Mouse (Mus musculus): ENCODE measurements at regions not wholly inside any gene's neighbourhood (a gene's known extent, or its start where the extent isn't known, plus 50 kb on each side); places are given as distances from the start of the nearest gene placed in this dataset.

DNA sequence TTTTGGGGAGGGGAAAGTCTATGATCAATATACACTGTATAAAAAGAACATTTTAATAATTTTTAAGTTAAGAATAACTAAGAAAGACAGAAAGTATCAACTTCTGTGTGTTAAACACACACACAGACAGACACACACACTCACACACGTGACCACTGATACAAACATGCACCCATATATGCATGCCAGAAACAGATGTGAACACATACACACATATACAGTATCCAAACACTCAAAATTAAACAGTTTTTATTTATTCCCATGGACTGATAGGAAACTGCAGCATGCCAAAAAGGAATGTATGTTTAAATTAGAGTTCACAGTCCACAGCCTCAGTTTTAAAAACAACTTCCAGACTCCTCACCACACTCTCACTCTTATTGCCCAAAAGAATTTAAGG is 203.4 kb upstream of the Tbl1x start:
- no peak for TF ChIP-seq POLR2A (IDR thresholded peaks at IDR 0.05; ENCODE audit: insufficient read depth, low read depth, low read length)
- no peak for TF ChIP-seq CTCF (IDR thresholded peaks at IDR 0.05; ENCODE audit: insufficient read depth, low read depth, low read length)
- Histone ChIP-seq H3K27ac (ENCODE audit: insufficient read depth, low read depth, low read length) (no peak overlapping the region), H3K4me3 (ENCODE audit: insufficient read depth, low read depth, low read length) (no peak overlapping the region), H3K4me1 (ENCODE audit: control insufficient read depth, insufficient read depth, low read length) (no peaks in the 10 kb centered on the region)
- WGBS, result 71% methylated on average over 1 of the region's 1 CpGs

DNA sequence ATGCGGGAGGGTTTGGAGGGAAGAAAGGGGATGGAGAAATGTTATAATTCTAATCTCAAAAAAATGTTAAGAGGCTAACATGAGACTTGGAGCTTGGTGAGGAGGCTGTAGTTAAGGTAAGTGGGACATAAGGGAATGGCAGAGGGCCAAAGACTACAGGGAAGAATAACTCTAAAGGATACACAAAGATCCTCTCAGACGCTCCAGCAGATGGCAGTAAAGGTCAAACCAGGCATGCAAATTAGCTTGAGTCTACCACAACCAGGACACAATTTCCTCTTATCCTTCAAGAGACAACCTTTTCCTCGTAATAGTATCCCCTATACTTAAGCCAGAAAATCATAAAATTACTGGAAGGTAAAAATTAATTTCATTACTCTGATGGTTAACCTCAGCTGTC is 196.4 kb upstream of the Tbl1x start:
- no peak for TF ChIP-seq POLR2A (IDR thresholded peaks at IDR 0.05; ENCODE audit: insufficient read depth, low read depth, low read length)
- no peak for TF ChIP-seq CTCF (IDR thresholded peaks at IDR 0.05; ENCODE audit: insufficient read depth, low read depth, low read length)
- WGBS, result 54% methylated on average over 3 of the region's 3 CpGs

DNA sequence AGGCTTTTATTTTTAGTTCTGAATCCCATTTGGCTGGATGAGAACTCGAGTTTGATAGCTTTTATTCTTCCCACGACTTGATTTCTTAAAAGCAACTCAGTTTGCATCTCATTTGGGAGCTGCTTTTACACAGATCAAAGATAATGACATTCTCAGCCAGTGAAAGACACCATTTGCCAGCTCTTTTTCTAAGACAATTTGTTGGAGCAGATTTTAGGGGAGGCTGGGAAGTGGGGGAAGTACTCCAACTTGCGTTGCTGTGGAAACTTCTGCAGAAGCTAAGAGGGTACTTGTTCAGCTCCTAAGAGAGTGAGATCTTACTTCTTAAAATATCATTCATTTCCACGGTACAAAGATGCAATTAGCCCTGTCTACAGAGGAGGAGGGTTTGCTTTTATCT is 187.2 kb upstream of the Tbl1x start:
- Histone ChIP-seq H3K4me1 (ENCODE audit: control insufficient read depth, insufficient read depth, low read length) (no peaks in the 10 kb centered on the region), H3K27ac (ENCODE audit: insufficient read depth, low read depth, low read length) (no peak overlapping the region), H3K4me3 (ENCODE audit: insufficient read depth, low read depth, low read length) (no peak overlapping the region)
- no peak for TF ChIP-seq POLR2A (IDR thresholded peaks at IDR 0.05; ENCODE audit: insufficient read depth, low read depth, low read length)
- TF ChIP-seq CTCF (IDR thresholded peaks at IDR 0.05; ENCODE audit: insufficient read depth, low read depth, low read length), result no peak
- 11% methylated on average over 4 of the region's 4 CpGs for WGBS

More for the DNA sequence above, 196.4 kb upstream of the Tbl1x start:
- Histone ChIP-seq H3K4me3 (ENCODE audit: insufficient read depth, low read depth, low read length) (no peak overlapping the region), H3K27ac (ENCODE audit: insufficient read depth, low read depth, low read length) (no peak overlapping the region), H3K4me1 (ENCODE audit: control insufficient read depth, insufficient read depth, low read length) (no peaks in the 10 kb centered on the region)

DNA sequence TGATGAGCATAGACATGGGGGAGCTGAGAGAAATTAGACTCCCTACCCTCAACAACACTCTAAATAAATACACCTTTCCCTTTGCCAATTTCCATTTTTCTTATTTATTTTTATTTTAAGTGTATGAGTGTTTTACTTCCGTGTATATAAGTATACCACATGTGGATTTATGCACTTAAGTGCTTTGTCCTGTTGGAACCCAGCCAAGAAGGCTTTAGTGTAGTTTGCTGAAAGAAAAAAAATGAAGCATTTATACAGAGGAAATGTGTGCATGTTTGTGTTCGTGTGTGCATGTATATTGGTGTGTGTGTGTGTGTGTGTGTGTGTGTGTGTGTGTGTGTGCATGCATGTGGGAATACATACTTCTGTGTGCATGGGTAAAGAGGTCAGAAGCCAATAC is 157.6 kb upstream of the Tbl1x start:
- no peak overlapping the region for H3K4me3 ChIP-seq (ENCODE audit: insufficient read depth, low read depth, low read length)
- WGBS, result 43% methylated on average over 2 of the region's 2 CpGs
- no peak for TF ChIP-seq CTCF (IDR thresholded peaks at IDR 0.05; ENCODE audit: insufficient read depth, low read depth, low read length)
- no peak for TF ChIP-seq POLR2A (IDR thresholded peaks at IDR 0.05; ENCODE audit: insufficient read depth, low read depth, low read length)
- no peaks in the 10 kb centered on the region for H3K4me1 ChIP-seq (ENCODE audit: control insufficient read depth, insufficient read depth, low read length)
- H3K27ac ChIP-seq (ENCODE audit: insufficient read depth, low read depth, low read length), result no peak overlapping the region

DNA sequence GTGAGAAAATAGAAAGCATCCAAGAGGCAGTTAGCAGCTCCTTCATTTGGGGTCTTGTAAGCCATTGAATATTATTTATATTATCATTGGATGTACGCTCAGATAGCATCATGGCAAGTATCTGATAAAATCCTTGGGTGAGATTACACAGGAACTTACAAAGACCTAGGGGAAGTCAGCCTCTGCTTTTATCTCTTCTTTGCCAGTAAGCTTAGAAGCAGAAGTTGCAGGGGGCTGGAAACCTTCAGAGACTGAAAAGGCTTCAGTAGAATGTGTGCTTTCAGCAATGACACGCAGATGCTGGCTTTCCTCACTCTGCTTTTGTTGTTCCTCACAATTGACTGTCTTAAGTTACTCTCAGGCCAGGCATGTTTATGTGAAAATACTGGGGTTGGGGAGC is 150.3 kb upstream of the Tbl1x start:
- no peak for TF ChIP-seq POLR2A (IDR thresholded peaks at IDR 0.05; ENCODE audit: insufficient read depth, low read depth, low read length)
- no peak for TF ChIP-seq CTCF (IDR thresholded peaks at IDR 0.05; ENCODE audit: insufficient read depth, low read depth, low read length)
- Histone ChIP-seq H3K27ac (ENCODE audit: insufficient read depth, low read depth, low read length) (no peak overlapping the region), H3K4me1 (ENCODE audit: control insufficient read depth, insufficient read depth, low read length) (no peaks in the 10 kb centered on the region), H3K4me3 (ENCODE audit: insufficient read depth, low read depth, low read length) (no peak overlapping the region)
- WGBS, result 59% methylated on average over 2 of the region's 2 CpGs

DNA sequence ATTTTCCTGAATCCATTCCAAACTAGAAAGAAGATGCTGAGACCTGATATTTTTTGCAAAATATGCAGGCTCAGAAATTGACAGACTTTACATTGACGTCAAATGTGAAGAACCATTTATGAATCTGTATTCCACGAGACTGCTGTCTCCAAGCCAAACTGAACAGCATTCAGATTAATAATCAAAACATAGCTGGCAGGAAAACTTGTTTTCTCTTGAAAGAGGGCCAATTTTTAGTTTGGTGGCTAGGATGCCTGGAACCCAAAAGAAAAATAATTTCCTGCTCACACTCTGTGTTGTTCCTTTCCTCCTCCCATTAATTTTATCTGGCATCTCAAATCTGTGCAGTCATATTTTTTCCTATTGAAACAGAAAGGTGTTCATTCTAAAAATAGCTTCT is 149.7 kb upstream of the Tbl1x start:
- no peak overlapping the region for H3K4me3 ChIP-seq (ENCODE audit: insufficient read depth, low read depth, low read length)
- 63% methylated on average over 2 of the region's 2 CpGs for WGBS
- TF ChIP-seq POLR2A (IDR thresholded peaks at IDR 0.05; ENCODE audit: insufficient read depth, low read depth, low read length) (no peak), CTCF (IDR thresholded peaks at IDR 0.05; ENCODE audit: insufficient read depth, low read depth, low read length) (no peak)
- no peaks in the 10 kb centered on the region for H3K4me1 ChIP-seq (ENCODE audit: control insufficient read depth, insufficient read depth, low read length)
- no peak overlapping the region for H3K27ac ChIP-seq (ENCODE audit: insufficient read depth, low read depth, low read length)

DNA sequence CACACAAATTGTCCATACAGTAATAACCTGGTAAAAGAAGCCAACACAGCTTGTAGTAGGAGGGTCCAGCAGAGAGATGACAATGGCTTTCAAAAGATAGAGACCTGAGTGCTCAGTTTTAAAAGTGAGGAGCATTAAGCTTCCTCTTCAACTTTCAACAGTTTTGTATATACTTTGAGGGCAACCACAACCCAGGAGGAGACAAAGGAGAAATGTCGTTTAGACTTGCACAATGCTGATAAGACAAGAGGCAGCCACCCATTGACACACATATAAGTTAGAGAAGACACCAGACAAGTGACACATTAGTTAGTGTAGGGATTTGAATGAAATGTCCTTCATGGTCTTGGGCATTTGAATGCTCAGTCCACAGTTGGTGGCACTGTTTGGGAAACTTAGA is 147.2 kb upstream of the Tbl1x start:
- Histone ChIP-seq H3K4me3 (ENCODE audit: insufficient read depth, low read depth, low read length) (no peak overlapping the region), H3K27ac (ENCODE audit: insufficient read depth, low read depth, low read length) (no peak overlapping the region), H3K4me1 (ENCODE audit: control insufficient read depth, insufficient read depth, low read length) (no peaks in the 10 kb centered on the region)
- no peak for TF ChIP-seq POLR2A (IDR thresholded peaks at IDR 0.05; ENCODE audit: insufficient read depth, low read depth, low read length)
- no peak for TF ChIP-seq CTCF (IDR thresholded peaks at IDR 0.05; ENCODE audit: insufficient read depth, low read depth, low read length)
- 78% methylated on average over 1 of the region's 1 CpGs for WGBS

DNA sequence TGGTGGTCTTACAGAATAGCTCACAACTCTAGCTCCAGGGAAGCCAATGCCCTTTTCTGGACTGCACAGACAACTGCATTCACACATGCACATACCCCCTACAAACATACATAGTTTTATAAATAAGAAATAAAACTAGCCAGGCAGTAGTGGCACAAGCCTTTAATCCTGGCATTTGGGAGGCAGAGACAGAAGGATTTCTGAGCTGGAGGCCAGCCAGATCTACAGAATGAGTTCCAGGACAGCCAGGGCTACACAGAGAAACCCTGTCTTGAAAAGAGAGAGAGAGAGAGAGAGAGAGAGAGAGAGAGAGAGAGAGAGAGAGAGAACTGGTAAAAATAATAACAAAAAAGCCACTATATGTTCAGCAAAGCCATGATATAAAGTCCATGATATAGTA is 143.5 kb upstream of the Tbl1x start:
- H3K4me1 ChIP-seq (ENCODE audit: control insufficient read depth, insufficient read depth, low read length), result no peaks in the 10 kb centered on the region
- no peak overlapping the region for H3K27ac ChIP-seq (ENCODE audit: insufficient read depth, low read depth, low read length)
- TF ChIP-seq POLR2A (IDR thresholded peaks at IDR 0.05; ENCODE audit: insufficient read depth, low read depth, low read length), result no peak
- no peak for TF ChIP-seq CTCF (IDR thresholded peaks at IDR 0.05; ENCODE audit: insufficient read depth, low read depth, low read length)
- H3K4me3 ChIP-seq (ENCODE audit: insufficient read depth, low read depth, low read length), result no peak overlapping the region

DNA sequence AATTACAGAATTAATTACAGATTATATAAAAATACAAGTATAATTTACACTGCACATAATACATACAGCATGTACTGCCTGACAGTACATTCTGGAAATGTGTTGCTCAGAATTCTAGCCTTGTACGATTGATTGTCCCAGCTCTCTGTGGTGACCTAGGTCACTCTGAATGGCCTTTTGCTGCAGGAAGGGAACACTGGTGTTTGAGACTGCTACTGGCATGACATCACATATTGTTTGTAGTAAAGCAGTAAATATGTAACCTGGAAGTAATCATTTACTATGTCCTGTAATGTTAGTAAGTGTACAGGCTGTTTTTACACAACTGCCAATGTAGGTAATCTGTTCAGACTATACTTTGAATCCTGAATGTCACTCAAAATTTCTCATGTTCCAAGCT is 123.5 kb upstream of the Tbl1x start:
- Histone ChIP-seq H3K27ac (ENCODE audit: insufficient read depth, low read depth, low read length) (no peak overlapping the region), H3K4me3 (ENCODE audit: insufficient read depth, low read depth, low read length) (no peak overlapping the region), H3K4me1 (ENCODE audit: control insufficient read depth, insufficient read depth, low read length) (no peaks in the 10 kb centered on the region)
- TF ChIP-seq POLR2A (IDR thresholded peaks at IDR 0.05; ENCODE audit: insufficient read depth, low read depth, low read length), result no peak
- TF ChIP-seq CTCF (IDR thresholded peaks at IDR 0.05; ENCODE audit: insufficient read depth, low read depth, low read length), result no peak
- WGBS, result 85% methylated on average over 1 of the region's 1 CpGs

DNA sequence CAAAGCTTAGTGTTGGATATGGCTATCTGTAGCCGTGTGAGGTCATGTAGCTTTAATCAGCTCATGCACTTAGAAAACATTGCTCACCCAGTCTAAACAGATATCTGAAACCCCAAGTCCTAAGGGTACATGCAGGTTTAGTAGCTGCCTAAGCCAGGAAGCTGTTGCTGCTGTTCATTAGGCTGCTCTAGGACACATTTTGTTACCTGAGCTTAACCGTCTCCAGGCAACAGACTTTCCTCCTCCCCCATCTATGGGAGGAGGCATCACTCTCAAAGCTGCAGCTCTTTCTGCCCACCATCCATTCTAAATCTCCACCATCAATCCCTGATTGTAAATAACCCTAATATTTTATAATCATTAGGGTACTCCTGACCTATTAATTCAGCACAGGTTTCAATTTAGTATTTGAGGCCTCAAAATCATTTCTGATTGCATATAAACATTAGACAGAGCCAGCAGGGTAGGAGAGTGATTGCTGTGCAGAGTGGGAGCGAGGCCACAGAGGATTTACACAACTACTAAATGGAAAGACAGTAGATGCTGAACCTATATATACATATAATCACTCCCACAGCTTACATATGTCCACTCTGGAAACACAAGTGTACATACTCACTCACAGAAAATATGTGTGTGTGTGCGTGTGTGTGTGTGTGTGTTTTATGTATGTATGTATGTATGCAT is 118.9 kb upstream of the Tbl1x start:
- Histone ChIP-seq H3K27ac (ENCODE audit: insufficient read depth, low read depth, low read length) (no peak overlapping the region), H3K4me3 (ENCODE audit: insufficient read depth, low read depth, low read length) (no peak overlapping the region), H3K4me1 (ENCODE audit: control insufficient read depth, insufficient read depth, low read length) (no peaks in the 10 kb centered on the region)
- WGBS, result 77% methylated on average over 4 of the region's 4 CpGs
- no peak for TF ChIP-seq POLR2A (IDR thresholded peaks at IDR 0.05; ENCODE audit: insufficient read depth, low read depth, low read length)
- no peak for TF ChIP-seq CTCF (IDR thresholded peaks at IDR 0.05; ENCODE audit: insufficient read depth, low read depth, low read length)
